Mouse (Mus musculus) heart, embryonic 10.5 days (tissue): Measurements from ENCODE around the gene Sirt7. TPM values are rescaled to one million over a fixed set of nuclear protein-coding genes. Genes with fewer than 3 reads are reported as not detected.

Experiments used
- DNase-seq: peaks from one replicate; pipeline ENCODE4 v3.0.0-alpha.2; 2017; ENCODE audit warnings: low spot score
- H3K27ac ChIP-seq: fragments of 300-500 bp; sonication (generic); 2 replicates; pipeline ENCODE4 v1.5.1; 2016; ENCODE audit warnings: mild to moderate bottlenecking
- H3K27me3 ChIP-seq: fragments of 300-500 bp; sonication (generic); 2 replicates; pipeline ENCODE4 v1.6.1; 2016; ENCODE audit warnings: mild to moderate bottlenecking; ENCODE audit not compliant: poor library complexity, insufficient read depth, severe bottlenecking
- H3K36me3 ChIP-seq: fragments of 300-500 bp; sonication (generic); 2 replicates; pipeline ENCODE4 v1.6.1; 2016; ENCODE audit warnings: mild to moderate bottlenecking, moderate library complexity
- H3K4me1 ChIP-seq: fragments of 300-500 bp; sonication (generic); 2 replicates; pipeline ENCODE4 v1.6.1; 2016; ENCODE audit warnings: mild to moderate bottlenecking
- H3K4me3 ChIP-seq: fragments of 300-500 bp; sonication (generic); 2 replicates; pipeline ENCODE4 v1.5.1; 2016; ENCODE audit warnings: mild to moderate bottlenecking, moderate library complexity
- H3K9me3 ChIP-seq: fragments of 300-500 bp; sonication (generic); 2 replicates; pipeline ENCODE4 v1.6.1; 2016; ENCODE audit warnings: mild to moderate bottlenecking, moderate library complexity
- WGBS: fragments of 180-500 bp; shearing (Covaris S2); methylation state at CpG from one replicate; pipeline ENCODE4 v1.1.7; 2016; 5-methylcytosine and 5-hydroxymethylcytosine counted together
- polyA plus RNA-seq: library from polyadenylated mRNA; unstranded; fragments of >200 nt; fragmentation: Nextera tagmentation; extraction: Ambion mirVana; gene quantifications from 2 replicates; pipeline ENCODE4 v1.2.1, GENCODE M21; 2016

The Sirt7 gene
- polyA plus RNA-seq, 1 experiment from 2014 or later, result 29.5 TPM

- peaks cover 59% of the 10 kb centered on the region for H3K36me3 ChIP-seq
- WGBS, result 12% methylated on average over 30 of the region's 30 CpGs
These were observed 920 bp downstream of the Sirt7 start for GRCm38 (mm10) chr11:120623961-120624679.

GRCm38 (mm10) chr11:120622805-120623204 is 2.2 kb downstream of the Sirt7 start:
- Histone ChIP-seq H3K4me1 (peaks cover 31% of the 10 kb centered on the region), H3K36me3 (peaks cover 65% of the 10 kb centered on the region), H3K4me3 (no peak overlapping the region), H3K27ac (no peak overlapping the region), H3K27me3 (no peaks in the 10 kb centered on the region), H3K9me3 (no peaks in the 10 kb centered on the region)
- 91% methylated on average over 6 of the region's 6 CpGs for WGBS
- DNase-seq, result no peak

More at GRCm38 (mm10) chr11:120623961-120624679, 920 bp downstream of the Sirt7 start:
- H3K4me1 ChIP-seq, result peaks cover 33% of the 10 kb centered on the region
- H3K27me3 ChIP-seq, result no peaks in the 10 kb centered on the region
- peak overlapping the region; percentile 89 for H3K27ac ChIP-seq
- no peaks in the 10 kb centered on the region for H3K9me3 ChIP-seq
- peak overlapping the region; percentile 99 for H3K4me3 ChIP-seq
- peak; percentile 92 for DNase-seq

GRCm38 (mm10) chr11:120620195-120620594 is 4.8 kb downstream of the Sirt7 start:
- Histone ChIP-seq H3K4me3 (no peak overlapping the region), H3K36me3 (peaks cover 60% of the 10 kb centered on the region), H3K9me3 (no peaks in the 10 kb centered on the region), H3K27me3 (no peaks in the 10 kb centered on the region), H3K4me1 (peaks cover 37% of the 10 kb centered on the region), H3K27ac (no peak overlapping the region; the same call in 1 of the 2 replicates)
- no peak for DNase-seq
- WGBS, result 90% methylated on average over 14 of the region's 14 CpGs

GRCm38 (mm10) chr11:120618619-120619535 is 6.2 kb downstream of the Sirt7 start:
- Histone ChIP-seq H3K27ac (peak overlapping the region; percentile 89), H3K36me3 (peaks cover 71% of the 10 kb centered on the region), H3K27me3 (no peaks in the 10 kb centered on the region), H3K4me1 (peaks cover 27% of the 10 kb centered on the region), H3K9me3 (no peaks in the 10 kb centered on the region), H3K4me3 (peak overlapping the region; percentile 79; the same call in 1 of the 2 replicates)
- WGBS, result 90% methylated on average over 25 of the region's 25 CpGs
- DNase-seq, result no peak

GRCm38 (mm10) chr11:120617519-120618112 is 7.4 kb downstream of the Sirt7 start, which contains the start of gene Pcyt2:
Gene Pcyt2, minus strand, starts transcription at chr11:120617936.
- under 1% methylated on average over 56 of the region's 56 CpGs for WGBS
- peak; percentile 96 for DNase-seq
- Histone ChIP-seq H3K27me3 (no peaks in the 10 kb centered on the region), H3K4me1 (peaks cover 20% of the 10 kb centered on the region), H3K9me3 (no peaks in the 10 kb centered on the region), H3K4me3 (peak within 1 kb of the TSS; percentile 79), H3K36me3 (peaks cover 75% of the 10 kb centered on the region), H3K27ac (peak within 1 kb of the TSS; percentile 89)

- 35% methylated on average over 4 of the region's 4 CpGs for WGBS
- no peaks in the 10 kb centered on the region for H3K9me3 ChIP-seq
- H3K4me1 ChIP-seq, result peaks cover 20% of the 10 kb centered on the region
- H3K36me3 ChIP-seq, result peaks cover 77% of the 10 kb centered on the region
- DNase-seq, result no peak
- peak overlapping the region; percentile 89 for H3K27ac ChIP-seq
- peak overlapping the region; percentile 79 for H3K4me3 ChIP-seq
- no peaks in the 10 kb centered on the region for H3K27me3 ChIP-seq
These were observed 8.3 kb downstream of the Sirt7 start for GRCm38 (mm10) chr11:120616617-120617294.

- Histone ChIP-seq H3K27me3 (no peaks in the 10 kb centered on the region; the same call in 1 of the 2 replicates), H3K27ac (no peak overlapping the region), H3K9me3 (no peaks in the 10 kb centered on the region), H3K36me3 (peaks cover 77% of the 10 kb centered on the region), H3K4me1 (peaks cover 20% of the 10 kb centered on the region), H3K4me3 (0 out of 2 replicates have a peak overlapping the region, but pooled peaks have one; percentile 9)
- WGBS, result 89% methylated on average over 11 of the region's 11 CpGs
- no peak for DNase-seq
These were observed 9.3 kb downstream of the Sirt7 start for GRCm38 (mm10) chr11:120615606-120616203.

GRCm38 (mm10) chr11:120615167-120615566 is 9.9 kb downstream of the Sirt7 start:
- peaks cover 77% of the 10 kb centered on the region for H3K36me3 ChIP-seq
- no peak for DNase-seq
- peaks cover 20% of the 10 kb centered on the region for H3K4me1 ChIP-seq
- WGBS, result 86% methylated on average over 6 of the region's 6 CpGs
- H3K4me3 ChIP-seq, result no peak overlapping the region
- no peak overlapping the region for H3K27ac ChIP-seq
- H3K9me3 ChIP-seq, result no peaks in the 10 kb centered on the region
- no peaks in the 10 kb centered on the region; the same call in 1 of the 2 replicates for H3K27me3 ChIP-seq

- WGBS, result 89% methylated on average over 8 of the region's 8 CpGs
- no peak overlapping the region for H3K27ac ChIP-seq
- no peaks in the 10 kb centered on the region for H3K9me3 ChIP-seq
- peaks cover 78% of the 10 kb centered on the region for H3K36me3 ChIP-seq
- no peak overlapping the region for H3K4me3 ChIP-seq
- peaks cover 30% of the 10 kb centered on the region for H3K4me1 ChIP-seq
- no peak for DNase-seq
- peaks cover 10% of the 10 kb centered on the region for H3K27me3 ChIP-seq
These were observed 11.1 kb downstream of the Sirt7 start for GRCm38 (mm10) chr11:120613976-120614375.

- Histone ChIP-seq H3K27ac (no peak overlapping the region), H3K4me3 (no peak overlapping the region), H3K4me1 (peaks cover 34% of the 10 kb centered on the region), H3K9me3 (no peaks in the 10 kb centered on the region), H3K36me3 (peaks cover 74% of the 10 kb centered on the region), H3K27me3 (peaks cover 12% of the 10 kb centered on the region)
- WGBS, result 82% methylated on average over 10 of the region's 10 CpGs
- no peak for DNase-seq
These were observed 11.5 kb downstream of the Sirt7 start for GRCm38 (mm10) chr11:120613481-120613972.

GRCm38 (mm10) chr11:120612763-120613162 is 12.3 kb downstream of the Sirt7 start:
- Histone ChIP-seq H3K27me3 (peaks cover 14% of the 10 kb centered on the region), H3K27ac (no peak overlapping the region), H3K9me3 (no peaks in the 10 kb centered on the region), H3K4me1 (peaks cover 38% of the 10 kb centered on the region), H3K36me3 (peaks cover 66% of the 10 kb centered on the region), H3K4me3 (peak overlapping the region; percentile 2; the same call in 1 of the 2 replicates)
- 37% methylated on average over 6 of the region's 6 CpGs for WGBS
- peak; percentile 89 for DNase-seq
